Mouse (Mus musculus): ENCODE measurements around the gene Lpp.

DNA sequence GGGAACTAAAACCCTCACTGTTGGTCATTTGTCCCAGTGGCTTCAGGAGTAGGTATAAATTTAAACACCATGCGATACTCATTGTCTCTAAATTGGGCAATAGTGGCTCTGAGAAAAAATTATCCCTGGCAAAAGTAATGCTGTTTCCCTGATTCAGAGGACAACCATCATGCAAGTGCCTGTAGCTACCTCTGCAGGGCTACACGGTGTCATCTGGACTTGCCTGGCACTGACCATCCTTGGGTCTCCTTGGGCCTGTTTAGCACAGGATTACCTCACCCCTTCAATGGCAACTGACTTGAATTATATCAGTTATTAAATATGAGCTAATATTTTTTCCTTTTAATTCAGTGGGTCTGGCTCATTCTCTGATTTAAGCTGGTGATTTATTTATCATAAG, 70.5 kb downstream of the Lpp start:
- TF ChIP-seq CTCF (IDR thresholded peaks at IDR 0.05; ENCODE audit: borderline replicate concordance, control insufficient read depth, extremely low read depth, insufficient read depth, low read length, poor library complexity): no peak
- TF ChIP-seq POLR2A (IDR thresholded peaks at IDR 0.05; ENCODE audit: control insufficient read depth, extremely low read depth, insufficient read depth, low read length, poor library complexity): no peak

Measured in thymus, adult 2 months (tissue).